Comparison of ENCODE assay signal across 8 mouse cellular contexts in the genomic region with DNA sequence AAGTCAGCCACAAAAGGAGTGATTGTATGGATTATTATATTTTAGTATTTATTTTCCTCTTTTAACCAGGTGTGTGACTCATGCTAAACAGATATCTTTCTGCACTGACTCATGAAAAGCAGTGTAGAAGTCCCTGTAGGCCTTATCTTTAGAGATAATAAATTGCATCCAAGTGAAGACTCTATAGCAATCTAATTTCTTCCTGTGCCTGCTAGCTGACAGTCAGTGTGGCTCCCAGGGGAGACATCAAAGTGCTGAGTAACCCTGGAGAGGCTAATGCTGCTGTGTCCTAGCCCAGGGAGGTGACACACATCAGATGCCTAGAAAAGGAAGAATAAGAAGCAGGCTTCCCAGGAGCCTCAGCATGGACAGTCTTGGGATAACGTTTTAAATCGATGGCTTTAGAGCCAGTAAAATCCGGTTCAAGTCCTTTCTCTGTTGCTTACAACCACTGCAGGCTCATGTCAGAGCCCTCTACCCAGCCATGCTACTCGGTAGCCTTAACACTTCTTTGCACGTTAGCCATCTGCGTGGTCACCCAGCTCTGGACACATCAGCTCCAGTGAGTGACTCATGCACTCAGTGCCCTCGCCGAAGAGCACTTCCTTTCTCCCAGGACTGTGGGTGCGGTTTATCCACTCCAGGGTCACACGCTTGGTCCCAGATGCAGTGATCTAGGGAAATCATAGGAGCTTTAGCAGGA. TPM values are rescaled to one million over a fixed set of nuclear protein-coding genes. Genes with fewer than 3 reads are reported as not detected.
DNase-seq lines count a peak whose midpoint lies in the region; ATAC-seq and TF ChIP-seq lines count a peak whose summit lies in the region.
"Had no signal": no experiment of that assay in that cellular context is flagged by ENCODE, and none has a peak within 500 bp of the region (broad histone marks: within the 10 kb centered on the region; RNA-seq: fewer than 3 reads in every experiment).

No protein-coding gene starts in this region.

- H3K27ac ChIP-seq in midbrain, embryonic 14.5 days (replicated peaks; ENCODE audit: low read depth, low read length), result no peak overlapping the region
- H3K27ac ChIP-seq in midbrain, embryonic 11.5 days (ENCODE audit: low read depth, low read length), result no peak overlapping the region
- H3K27ac ChIP-seq in bone marrow macrophage, adult 2 months (ENCODE audit: insufficient read depth, low read depth, low read length), result peak overlapping the region; percentile 83
- peak overlapping the region; percentile 82 for H3K27ac ChIP-seq in macrophage
- H3K27ac ChIP-seq in stomach, postnatal 0 days (replicated peaks), result no peak overlapping the region

- WGBS in midbrain, embryonic 14.5 days, result 75% methylated on average over 10 of the region's 10 CpGs
- 79% methylated on average over 10 of the region's 10 CpGs for WGBS in midbrain, embryonic 11.5 days
- 32% methylated on average over 10 of the region's 10 CpGs for WGBS in macrophage (ENCODE audit: missing documents)
- WGBS in stomach, postnatal 0 days, result 63% methylated on average over 10 of the region's 10 CpGs

- no peak for TF ChIP-seq CTCF in bone marrow macrophage, adult 2 months (IDR thresholded peaks at IDR 0.05; ENCODE audit: low read depth, low read length)
- TF ChIP-seq CTCF in stomach, postnatal 0 days (IDR thresholded peaks at IDR 0.05; ENCODE audit: low read depth), result no peak

- H3K9me3 ChIP-seq in midbrain, embryonic 14.5 days (ENCODE audit: control insufficient read depth, low read length), result no peaks in the 10 kb centered on the region
- no peaks in the 10 kb centered on the region for H3K9me3 ChIP-seq in midbrain, embryonic 11.5 days (ENCODE audit: control insufficient read depth, low read length)
- no peaks in the 10 kb centered on the region for H3K9me3 ChIP-seq in stomach, postnatal 0 days (ENCODE audit: control insufficient read depth, low read length)

- H3K4me3 ChIP-seq in midbrain, embryonic 14.5 days (replicated peaks; ENCODE audit: low read depth, low read length), result no peak overlapping the region
- H3K4me3 ChIP-seq in midbrain, embryonic 11.5 days (ENCODE audit: low read depth, low read length), result no peak overlapping the region
- 0 out of 2 replicates have a peak overlapping the region, but pooled peaks have one; percentile 13 for H3K4me3 ChIP-seq in bone marrow macrophage, adult 2 months (ENCODE audit: insufficient read depth, low read length)
- H3K4me3 ChIP-seq in macrophage (ENCODE audit: inconsistent target), result no peak overlapping the region
- no peak overlapping the region for H3K4me3 ChIP-seq in stomach, postnatal 0 days (ENCODE audit: low read depth, low read length)

- no peaks in the 10 kb centered on the region for H3K79me2 ChIP-seq in macrophage (ENCODE audit: inconsistent target)

- no peaks in the 10 kb centered on the region for H3K36me3 ChIP-seq in midbrain, embryonic 14.5 days (ENCODE audit: control insufficient read depth, insufficient read depth, low read length)
- H3K36me3 ChIP-seq in midbrain, embryonic 11.5 days (ENCODE audit: control insufficient read depth, insufficient read depth, low read length), result no peaks in the 10 kb centered on the region
- H3K36me3 ChIP-seq in macrophage (ENCODE audit: inconsistent target), result no peaks in the 10 kb centered on the region
- H3K36me3 ChIP-seq in stomach, postnatal 0 days (ENCODE audit: control insufficient read depth, insufficient read depth, low read length), result no peaks in the 10 kb centered on the region

- H3K4me2 ChIP-seq in midbrain, embryonic 14.5 days (ENCODE audit: low read length), result no peak overlapping the region
- H3K4me2 ChIP-seq in midbrain, embryonic 11.5 days, result no peak overlapping the region
- H3K4me2 ChIP-seq in stomach, postnatal 0 days (replicated peaks; ENCODE audit: low read depth), result no peak overlapping the region

- no peak for TF ChIP-seq POLR2A in bone marrow macrophage, adult 2 months (IDR thresholded peaks at IDR 0.05; ENCODE audit: borderline replicate concordance, low read depth, low read length)

- H3K27me3 ChIP-seq in midbrain, embryonic 14.5 days (ENCODE audit: control insufficient read depth, insufficient read depth, low read length), result no peaks in the 10 kb centered on the region
- no peaks in the 10 kb centered on the region for H3K27me3 ChIP-seq in midbrain, embryonic 11.5 days (ENCODE audit: control insufficient read depth, insufficient read depth, low read length)
- H3K27me3 ChIP-seq in stomach, postnatal 0 days (ENCODE audit: control insufficient read depth, insufficient read depth, low read length), result no peaks in the 10 kb centered on the region

- no peak for ATAC-seq in midbrain, embryonic 14.5 days (ENCODE audit: low FRiP score, low TSS enrichment)
- ATAC-seq in midbrain, embryonic 11.5 days (ENCODE audit: low FRiP score), result no peak
- peak; percentile 80 for ATAC-seq in stomach, postnatal 0 days (ENCODE audit: low FRiP score, low TSS enrichment)

- peak; percentile 46 for DNase-seq in midbrain, embryonic 14.5 days
- no peak for DNase-seq in midbrain, embryonic 11.5 days (ENCODE audit: low spot score, missing footprints)
- DNase-seq in stomach, postnatal 0 days (ENCODE audit: low spot score), result no peak
- DNase-seq in cerebellum, adult 9-10 months, result no peak
- no peak for DNase-seq in kidney, adult 18-20 months
- DNase-seq: cerebellum, postnatal 25 days had no signal

- no peak overlapping the region for H3K9ac ChIP-seq in midbrain, embryonic 14.5 days (replicated peaks; ENCODE audit: low read length)
- H3K9ac ChIP-seq in midbrain, embryonic 11.5 days (ENCODE audit: low read length), result no peak overlapping the region
- no peak overlapping the region for H3K9ac ChIP-seq in stomach, postnatal 0 days (ENCODE audit: low read length)

- no peak for TF ChIP-seq EP300 in stomach, postnatal 0 days (optimal IDR thresholded peaks at IDR 0.05)

- peaks cover 9% of the 10 kb centered on the region; the same call in 1 of the 2 replicates for H3K4me1 ChIP-seq in midbrain, embryonic 14.5 days (ENCODE audit: control insufficient read depth, insufficient read depth, low read length)
- H3K4me1 ChIP-seq in midbrain, embryonic 11.5 days (ENCODE audit: control insufficient read depth, insufficient read depth, low read length), result no peaks in the 10 kb centered on the region
- peaks cover 20% of the 10 kb centered on the region for H3K4me1 ChIP-seq in bone marrow macrophage, adult 2 months (ENCODE audit: control insufficient read depth, insufficient read depth, low read length)
- H3K4me1 ChIP-seq in stomach, postnatal 0 days (replicated peaks; ENCODE audit: control insufficient read depth, insufficient read depth), result no peaks in the 10 kb centered on the region

RNA-seq across cellular contexts. Expression of a gene that starts 35.9 kb away (rescaled TPM):
- polyA plus RNA-seq in midbrain, embryonic 14.5 days (2014; fragmentation: Nextera tagmentation; extraction: Ambion mirVana), result 23.7 and 32.0 TPM in 2 replicates
- polyA plus RNA-seq in midbrain, embryonic 11.5 days (2014; fragmentation: Nextera tagmentation; extraction: Ambion mirVana), result 55.2 and 57.0 TPM in 2 replicates
- 18.4 and 21.9 TPM in 2 replicates for polyA plus RNA-seq in bone marrow macrophage, adult 2 months (2012; ENCODE audit: insufficient read depth, insufficient read length, missing spikeins)
- total RNA-seq in macrophage (2018; cell fraction: chromatin; rRNA removed), result 10 to 100 TPM; 20.8 to 66.6 (median 44.4) TPM
- total RNA-seq in macrophage (2018; cell fraction: cytosol; rRNA removed), result 10 to 100 TPM; 10.8 to 19.0 (median 13.4) TPM
- 10 to 100 TPM; 14.8 to 49.5 (median 24.5) TPM for total RNA-seq in macrophage (2018; cell fraction: nucleus; rRNA removed)
- polyA plus RNA-seq in macrophage (2018), result 10.1 to 25.7 TPM (median 21.4 TPM) in 3 replicates
- 8.1 and 8.4 TPM in 2 replicates for polyA plus RNA-seq in stomach, postnatal 0 days (2015; fragmentation: Nextera tagmentation; extraction: Ambion mirVana)

Comparison
In these comparisons a context has a peak if more than half of its experiments do, and no peak if none do; other contexts are left out.
1. H3K27ac ChIP-seq: peak in bone marrow macrophage, adult 2 months (single experiment) and macrophage (single experiment); none in midbrain, embryonic 14.5 days (single experiment), midbrain, embryonic 11.5 days (single experiment) and stomach, postnatal 0 days (single experiment).